Mouse (Mus musculus) small intestine, adult 2 months (tissue): Measurements from ENCODE around the gene Plcb4. TPM values are rescaled to one million over a fixed set of nuclear protein-coding genes. Genes with fewer than 3 reads are reported as not detected.
A peak's percentile ranks its signal among the peaks of the same experiment; 100 is the strongest.

Experiments
- H3K27ac ChIP-seq: fragments of 200-500 bp; 2 replicates; pipeline ENCODE4 v1.5.1; 2012; ENCODE audit warnings: low read depth, low read length, control low read depth, inconsistent platforms; ENCODE audit not compliant: insufficient read depth
- H3K27me3 ChIP-seq: fragments of 200-500 bp; 2 replicates; pipeline ENCODE4 v1.6.1; 2012; ENCODE audit warnings: mild to moderate bottlenecking, moderate library complexity, low read length, inconsistent platforms; ENCODE audit not compliant: control insufficient read depth, insufficient read depth
- H3K36me3 ChIP-seq: fragments of 200-500 bp; 2 replicates; pipeline ENCODE4 v1.6.1; 2012; ENCODE audit warnings: mild to moderate bottlenecking, low read length, control low read depth, inconsistent platforms; ENCODE audit not compliant: control insufficient read depth, insufficient read depth
- H3K4me1 ChIP-seq: fragments of 200-500 bp; 2 replicates; pipeline ENCODE4 v1.6.1; 2012; ENCODE audit warnings: low read length, inconsistent platforms, mixed read lengths; ENCODE audit not compliant: control insufficient read depth, insufficient read depth, insufficient read length
- H3K4me3 ChIP-seq: fragments of 200-500 bp; 2 replicates; pipeline ENCODE4 v1.5.1; 2012; ENCODE audit warnings: low read depth, mild to moderate bottlenecking, control low read depth, inconsistent platforms, low read length, moderate library complexity
- CTCF ChIP-seq: fragments of 200-500 bp; IDR thresholded peaks from 2 replicates; pipeline ENCODE4 v1.5.1; 2012; ENCODE audit warnings: low read depth, mild to moderate bottlenecking, control low read depth, inconsistent platforms, low read length, moderate library complexity, mixed read lengths; ENCODE audit not compliant: insufficient replicate concordance, insufficient read length; ENCODE audit errors: extremely low read depth
- POLR2A ChIP-seq: fragments of 200-500 bp; IDR thresholded peaks from 2 replicates; pipeline ENCODE4 v1.6.1; 2012; ENCODE audit warnings: low read depth, mild to moderate bottlenecking, control low read depth, inconsistent platforms, low read length, moderate library complexity
- WGBS: fragments of 180-500 bp; shearing (Covaris S2); methylation state at CpG from one replicate; pipeline ENCODE4 v1.1.7; 2018; 5-methylcytosine and 5-hydroxymethylcytosine counted together
- polyA plus RNA-seq: library from polyadenylated mRNA; depleted of rRNA; stranded (reverse); fragments of >200 nt; gene quantifications from 2 replicates; pipeline ENCODE4 v1.2.3, GENCODE M21; 2012

The Plcb4 gene
- polyA plus RNA-seq, 1 experiment, result 1.9 TPM

GRCm38 (mm10) chr2:135655948-135656347 is 2.9 kb upstream of the Plcb4 start:
- 88% methylated on average over 1 of the region's 1 CpGs for WGBS
- Histone ChIP-seq H3K27me3 (peaks cover 7% of the 10 kb centered on the region; the same call in 1 of the 2 replicates), H3K27ac (no peak overlapping the region), H3K4me3 (no peak overlapping the region), H3K4me1 (no peaks in the 10 kb centered on the region), H3K36me3 (no peaks in the 10 kb centered on the region)
- TF ChIP-seq POLR2A (no peak), CTCF (no peak)

- TF ChIP-seq CTCF (no peak), POLR2A (no peak)
These were observed 2.2 kb upstream of the Plcb4 start for GRCm38 (mm10) chr2:135656586-135656985.

GRCm38 (mm10) chr2:135659391-135660180 is 775 bp downstream of the Plcb4 start:
- Histone ChIP-seq H3K36me3 (no peaks in the 10 kb centered on the region), H3K4me1 (no peaks in the 10 kb centered on the region), H3K27ac (no peak overlapping the region; the same call in 1 of the 2 replicates), H3K4me3 (peak overlapping the region; percentile 65), H3K27me3 (peaks cover 7% of the 10 kb centered on the region; the same call in 1 of the 2 replicates)
- TF ChIP-seq POLR2A (no peak), CTCF (no peak)
- 6% methylated on average over 88 of the region's 97 CpGs for WGBS

More at GRCm38 (mm10) chr2:135656586-135656985, 2.2 kb upstream of the Plcb4 start:
- H3K4me1 ChIP-seq, result no peaks in the 10 kb centered on the region
- H3K36me3 ChIP-seq, result no peaks in the 10 kb centered on the region
- H3K27me3 ChIP-seq, result peaks cover 7% of the 10 kb centered on the region; the same call in 1 of the 2 replicates
- no peak overlapping the region for H3K27ac ChIP-seq
- no peak overlapping the region for H3K4me3 ChIP-seq
- 66% methylated on average over 6 of the region's 6 CpGs for WGBS

GRCm38 (mm10) chr2:135660816-135661215 is 2.0 kb downstream of the Plcb4 start:
- Histone ChIP-seq H3K27ac (no peak overlapping the region), H3K36me3 (no peaks in the 10 kb centered on the region), H3K4me1 (no peaks in the 10 kb centered on the region), H3K27me3 (peaks cover 7% of the 10 kb centered on the region; the same call in 1 of the 2 replicates), H3K4me3 (no peak overlapping the region)
- TF ChIP-seq CTCF (no peak), POLR2A (no peak)
- 68% methylated on average over 4 of the region's 4 CpGs for WGBS

- WGBS, result 85% methylated on average over 1 of the region's 1 CpGs
- no peaks in the 10 kb centered on the region for H3K36me3 ChIP-seq
- H3K4me1 ChIP-seq, result no peaks in the 10 kb centered on the region
- no peak overlapping the region for H3K4me3 ChIP-seq
- peaks cover 7% of the 10 kb centered on the region; the same call in 1 of the 2 replicates for H3K27me3 ChIP-seq
- H3K27ac ChIP-seq, result no peak overlapping the region
- TF ChIP-seq CTCF (no peak), POLR2A (no peak)
These were observed 5.0 kb downstream of the Plcb4 start for GRCm38 (mm10) chr2:135663785-135664184.

GRCm38 (mm10) chr2:135667496-135667895 is 8.7 kb downstream of the Plcb4 start:
- TF ChIP-seq POLR2A (no peak), CTCF (no peak)
- Histone ChIP-seq H3K4me3 (no peak overlapping the region), H3K4me1 (no peaks in the 10 kb centered on the region), H3K27ac (no peak overlapping the region), H3K27me3 (no peaks in the 10 kb centered on the region), H3K36me3 (no peaks in the 10 kb centered on the region)
- 93% methylated on average over 2 of the region's 2 CpGs for WGBS

GRCm38 (mm10) chr2:135672459-135673104 is 13.8 kb downstream of the Plcb4 start:
- Histone ChIP-seq H3K4me3 (no peak overlapping the region), H3K4me1 (no peaks in the 10 kb centered on the region)
- no peak for TF ChIP-seq CTCF
- TF ChIP-seq POLR2A, result no peak

More at GRCm38 (mm10) chr2:135672459-135673104, 13.8 kb downstream of the Plcb4 start:
- 45% methylated on average over 10 of the region's 10 CpGs for WGBS
- no peaks in the 10 kb centered on the region for H3K36me3 ChIP-seq
- no peaks in the 10 kb centered on the region for H3K27me3 ChIP-seq
- H3K27ac ChIP-seq, result no peak overlapping the region
